12 mouse cellular contexts compared by ENCODE assay signal in the genomic region with DNA sequence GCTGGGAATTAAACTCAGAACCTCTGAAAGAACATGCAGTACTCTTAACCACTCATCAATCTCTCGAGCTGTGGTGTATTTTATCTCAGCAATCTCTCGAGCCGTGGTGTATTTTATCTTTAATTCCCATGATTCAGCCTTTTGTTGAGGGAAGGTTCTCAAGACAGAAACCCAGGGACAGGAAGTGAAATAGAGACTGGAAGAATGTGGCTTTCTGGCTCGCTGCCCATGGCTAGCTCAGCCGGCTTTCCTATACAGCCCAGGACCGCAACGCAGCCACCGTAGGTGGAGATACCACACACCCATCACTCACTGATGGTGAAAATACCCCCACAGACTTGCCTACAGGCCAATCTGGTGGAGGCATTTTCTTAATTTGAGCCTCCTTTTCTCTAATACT. TPM values are rescaled to one million over a fixed set of nuclear protein-coding genes. Genes with fewer than 3 reads are reported as not detected.
A peak's percentile ranks its signal among the peaks of the same experiment; 100 is the strongest.
DNase-seq lines count a peak whose midpoint lies in the region; ATAC-seq and TF ChIP-seq lines count a peak whose summit lies in the region.
"Had no signal": no experiment of that assay in that cellular context is flagged by ENCODE, and none has a peak within 500 bp of the region (broad histone marks: within the 10 kb centered on the region; RNA-seq: fewer than 3 reads in every experiment).

No protein-coding gene starts in this region.

- no peak for TF ChIP-seq EP300 in lung, postnatal 0 days (IDR thresholded peaks at IDR 0.05)

- H3K9me3 ChIP-seq in heart, embryonic 10.5 days = no peaks in the 10 kb centered on the region
- no peaks in the 10 kb centered on the region for H3K9me3 ChIP-seq in lung, postnatal 0 days (ENCODE audit: low read length)
- H3K9me3 ChIP-seq: lung, embryonic 15.5 days had no signal

- no peaks in the 10 kb centered on the region for H3K27me3 ChIP-seq in heart, embryonic 10.5 days (ENCODE audit: insufficient read depth, poor library complexity, severe bottlenecking)
- H3K27me3 ChIP-seq in lung, postnatal 0 days (replicated peaks; ENCODE audit: insufficient read depth, low read length) = no peaks in the 10 kb centered on the region
- H3K27me3 ChIP-seq: lung, embryonic 15.5 days had no signal

- intact Hi-C loops in heart, postnatal 10 days (cut with DNase I) = no loop called here
- intact Hi-C loops in left cerebral cortex, adult 2 months (cut with DNase I) = no loop called here

- no peak overlapping the region for H3K4me3 ChIP-seq in heart, embryonic 10.5 days
- H3K4me3 ChIP-seq in lung, postnatal 0 days (ENCODE audit: low read depth, low read length) = no peak overlapping the region
- no peak overlapping the region for H3K4me3 ChIP-seq in left cerebral cortex, adult 2 months
- H3K4me3 ChIP-seq: lung, embryonic 15.5 days; myocyte had no signal

- peak; percentile 17 to 18 for DNase-seq in heart, postnatal 10 days
- DNase-seq in heart, embryonic 10.5 days (ENCODE audit: low spot score) = no peak
- peak; percentile 8 for DNase-seq in lung, postnatal 0 days (ENCODE audit: low spot score)
- DNase-seq in lung, postnatal 25 days (ENCODE audit: low spot score) = no peak
- DNase-seq in adrenal gland, postnatal 25 days = peak; percentile 28
- DNase-seq in cerebellum, adult 11-12 months = no peak
- DNase-seq in left cerebral cortex, adult 2 months (ENCODE audit: extremely low spot score in 1 of 2, low spot score in 2 of 2) = no peak
- DNase-seq: forebrain, postnatal 0 days; gastrocnemius, postnatal 36 days had no signal

- no peaks in the 10 kb centered on the region for H3K4me1 ChIP-seq in heart, embryonic 10.5 days
- H3K4me1 ChIP-seq in lung, postnatal 0 days (ENCODE audit: insufficient read depth, low read depth, low read length) = no peaks in the 10 kb centered on the region

- peak; percentile 30; the same call in 1 of the 2 replicates for ATAC-seq in lung, postnatal 0 days
- ATAC-seq: forebrain, postnatal 0 days; hindbrain, postnatal 0 days had no signal

- 73% methylated on average over 8 of the region's 8 CpGs for WGBS in heart, embryonic 10.5 days
- 46% methylated on average over 8 of the region's 8 CpGs for WGBS in lung, postnatal 0 days

- peaks cover 87% of the 10 kb centered on the region for H3K36me3 ChIP-seq in heart, embryonic 10.5 days
- peaks cover 19% of the 10 kb centered on the region; the same call in 1 of the 2 replicates for H3K36me3 ChIP-seq in lung, postnatal 0 days (ENCODE audit: insufficient read depth, low read length)

- H3K4me2 ChIP-seq in lung, postnatal 0 days (replicated peaks; ENCODE audit: low read depth, low read length) = no peak overlapping the region
- H3K4me2 ChIP-seq: lung, embryonic 15.5 days had no signal

- no peak for TF ChIP-seq CTCF in lung, postnatal 0 days (IDR thresholded peaks at IDR 0.05)
- no peak for TF ChIP-seq CTCF in left cerebral cortex, adult 2 months (IDR thresholded peaks at IDR 0.05)

- H3K27ac ChIP-seq in heart, embryonic 10.5 days = no peak overlapping the region
- H3K27ac ChIP-seq in lung, postnatal 0 days (ENCODE audit: low read length) = no peak overlapping the region
- H3K27ac ChIP-seq in left cerebral cortex, adult 2 months = no peak overlapping the region
- H3K27ac ChIP-seq: hindbrain, postnatal 0 days; lung, embryonic 15.5 days had no signal

- no peak overlapping the region for H3K9ac ChIP-seq in lung, postnatal 0 days (replicated peaks; ENCODE audit: low read depth)
- H3K9ac ChIP-seq: forebrain, postnatal 0 days; lung, embryonic 15.5 days had no signal

RNA-seq across cellular contexts. Expression of a gene that starts 7.4 kb away (rescaled TPM):
- total RNA-seq in heart, postnatal 10 days (2021) = 1 to 10 TPM; 7.9 to 9.5 TPM
- 23.3 and 27.8 TPM in 2 replicates for polyA plus RNA-seq in heart, embryonic 10.5 days (2016; fragmentation: Nextera tagmentation; extraction: Ambion mirVana)
- 7.5 and 9.1 TPM in 2 replicates for polyA plus RNA-seq in lung, postnatal 0 days (2015; fragmentation: Nextera tagmentation; extraction: Ambion mirVana)
- total RNA-seq in adrenal gland, postnatal 25 days (2021) = 13.7 and 18.2 TPM in 2 replicates
- 10 to 100 TPM; 10.3 to 11.5 TPM for total RNA-seq in left cerebral cortex, adult 2 months (2021)

RNA-seq across cellular contexts. Expression of a gene that starts 22.0 kb away (rescaled TPM):
- 10 to 100 TPM; 34.3 to 35.8 TPM for total RNA-seq in heart, postnatal 10 days (2021)
- polyA plus RNA-seq in heart, embryonic 10.5 days (2016; fragmentation: Nextera tagmentation; extraction: Ambion mirVana) = 74.5 and 75.9 TPM in 2 replicates
- polyA plus RNA-seq in lung, postnatal 0 days (2015; fragmentation: Nextera tagmentation; extraction: Ambion mirVana) = 61.2 and 62.5 TPM in 2 replicates
- 65.0 and 72.2 TPM in 2 replicates for total RNA-seq in adrenal gland, postnatal 25 days (2021)
- total RNA-seq in left cerebral cortex, adult 2 months (2021) = 10 to 100 TPM; 37.5 to 40.3 TPM

Comparison
In these comparisons a context has a peak if more than half of its experiments do, and no peak if none do; other contexts are left out.
1. DNase-seq: peak in heart, postnatal 10 days (2 of 2), lung, postnatal 0 days (single experiment) and adrenal gland, postnatal 25 days (single experiment); none in heart, embryonic 10.5 days (single experiment), lung, postnatal 25 days (single experiment), cerebellum, adult 11-12 months (single experiment) and left cerebral cortex, adult 2 months (0 of 2).